Mouse (Mus musculus): Measurements from ENCODE around the gene Pidd1.
A peak's percentile ranks its signal among the peaks of the same experiment; 100 is the strongest.
"Not testable (repeated sequence)": the region's sequence is repeated elsewhere in the genome, so short reads cannot be mapped to it uniquely, and the experiment has no call there.

Gene Pidd1

DNA sequence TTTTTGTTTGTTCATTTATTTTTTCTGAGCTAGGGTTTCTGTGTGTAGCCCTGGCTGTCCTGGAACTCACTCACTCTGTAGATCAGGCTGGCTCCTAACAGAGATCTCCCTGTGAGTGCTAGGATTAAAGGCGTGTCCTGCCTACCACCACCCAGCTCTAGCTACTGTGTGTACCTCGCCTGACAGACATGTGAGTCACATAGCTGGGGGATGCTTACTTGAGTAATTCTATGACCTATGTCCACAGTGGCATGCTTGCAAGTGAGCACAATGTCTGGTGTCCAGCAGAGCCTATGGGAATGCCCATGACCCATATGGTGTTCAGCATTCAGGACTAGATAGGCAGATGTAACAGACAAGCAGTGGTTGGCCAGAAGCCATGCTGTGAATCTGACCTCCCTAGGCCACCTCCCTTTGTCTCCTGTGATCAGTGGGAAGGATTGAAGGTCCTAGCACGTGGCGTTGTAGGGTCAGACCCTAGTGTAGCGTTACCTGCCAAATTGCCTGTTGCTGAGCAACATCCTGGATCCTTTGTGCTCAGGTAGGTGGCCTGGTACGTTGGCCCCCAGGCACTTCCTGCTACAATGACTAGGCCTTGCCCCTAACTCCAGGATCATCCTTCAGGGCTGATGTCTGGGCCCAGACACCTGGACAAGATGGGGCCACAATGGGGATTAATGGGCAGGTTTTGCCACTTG, 27.5 kb downstream of the Pidd1 start:
- peak in 1 of 2 experiments; percentile 11 for DNase-seq (ENCODE audit: low spot score in 2 of 2)

DNA sequence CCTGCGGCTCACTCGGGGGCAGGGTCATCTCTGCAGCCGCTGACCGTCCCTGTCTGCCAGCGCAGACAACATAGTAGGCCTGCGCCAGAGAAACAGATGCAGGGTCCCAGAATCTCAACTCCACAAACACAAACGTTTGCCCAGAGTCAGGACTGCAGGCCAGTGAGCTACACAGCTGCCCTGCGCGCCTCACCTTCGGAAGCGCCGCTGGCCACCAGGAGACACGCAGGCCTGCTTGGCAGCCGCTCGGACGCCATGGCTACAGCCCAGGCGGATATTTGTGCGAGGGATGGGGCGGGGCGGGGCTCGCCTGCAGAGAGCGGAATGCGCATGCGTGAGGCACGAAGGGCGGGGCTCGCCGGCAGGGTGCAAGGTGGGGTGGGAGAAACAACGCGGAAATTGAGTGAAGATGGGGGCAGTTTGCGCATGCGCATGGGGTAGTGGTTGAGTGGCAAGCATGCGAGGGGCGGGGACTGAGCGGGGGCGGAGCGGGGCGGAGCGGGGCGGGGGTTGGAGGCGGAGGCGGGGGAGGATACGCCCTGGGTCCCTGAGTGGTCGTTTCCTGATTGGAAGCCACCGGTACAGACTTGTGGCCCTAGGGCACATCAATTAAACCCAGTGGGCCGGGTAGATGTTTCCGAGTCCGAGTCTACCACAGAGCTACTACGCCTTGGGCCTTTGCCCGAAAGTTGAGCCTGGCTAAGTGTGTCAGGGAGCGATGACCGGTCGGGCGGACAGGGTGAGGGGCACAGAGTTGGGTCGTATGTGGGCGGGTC, 29.8 kb downstream of the Pidd1 start, which contains the start of gene Gatd1:
Gene Gatd1, minus strand, starts transcription at position 328 of the 776 bp plus-strand sequence.
- peak; percentile 100 for DNase-seq (ENCODE audit: low spot score in 2 of 2)

DNA sequence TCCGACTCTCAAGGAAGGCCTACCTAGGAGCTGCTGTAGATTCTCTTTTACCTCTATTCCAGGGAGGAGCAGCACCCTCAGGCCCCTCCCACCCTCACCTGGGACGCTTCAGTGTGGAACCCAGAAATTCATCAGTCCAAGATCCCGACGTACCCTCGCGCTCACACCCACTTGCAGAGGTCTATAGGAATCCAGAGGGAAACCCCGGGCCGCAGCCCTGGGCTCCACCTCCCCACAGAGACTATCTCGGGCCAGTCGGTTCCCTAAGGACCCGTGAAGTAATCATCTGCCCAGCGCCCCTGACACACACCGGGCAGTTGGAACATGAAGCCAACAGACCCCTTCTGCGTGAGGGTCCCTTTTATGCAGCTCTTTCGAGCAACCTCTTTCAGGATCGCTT, 30.5 kb downstream of the Pidd1 start:
- DNase-seq (ENCODE audit: low spot score in 2 of 2): peak in 1 of 2 experiments; percentile 67

DNA sequence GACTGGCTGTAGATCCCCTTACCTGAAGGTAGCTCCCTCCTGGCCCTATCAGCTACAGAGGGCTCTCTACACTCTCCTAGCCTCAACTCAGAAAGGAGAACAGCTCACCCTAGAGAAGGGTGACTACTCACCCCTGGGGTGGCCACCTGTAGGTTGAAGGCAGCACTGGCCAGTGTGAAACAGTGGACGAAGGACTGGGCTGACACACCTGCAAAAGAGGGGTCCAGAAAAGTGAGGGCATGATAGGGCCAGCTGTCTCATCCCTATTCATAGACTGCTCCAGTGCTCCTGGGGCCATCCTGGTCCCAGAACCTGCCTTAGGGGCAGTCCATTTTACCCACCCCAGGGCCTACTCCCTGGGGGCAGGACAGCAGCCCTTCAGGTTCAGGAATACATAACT, 32.2 kb downstream of the Pidd1 start:
- DNase-seq (ENCODE audit: low spot score in 2 of 2): no peak

DNA sequence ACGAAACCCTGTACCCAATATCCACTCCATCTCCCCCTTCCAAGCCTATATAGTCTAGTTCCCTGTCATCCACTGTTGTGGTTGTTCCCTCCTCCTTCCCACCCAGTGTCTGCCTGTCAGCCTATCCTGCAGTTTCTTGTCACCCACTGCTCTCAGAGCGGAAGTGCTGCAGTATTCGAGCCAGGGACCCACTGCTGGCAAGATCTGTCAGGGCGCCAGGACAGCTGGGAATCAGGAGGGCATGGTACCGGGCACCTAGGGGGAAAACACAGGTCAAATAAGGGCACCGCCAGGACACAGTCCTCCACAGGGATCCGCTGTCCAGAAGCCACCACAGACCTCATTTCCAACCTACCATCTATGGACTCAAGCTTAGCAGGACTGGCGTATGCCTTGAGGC, 33.2 kb downstream of the Pidd1 start:
- peak in 1 of 2 experiments; percentile 63 for DNase-seq (ENCODE audit: low spot score in 2 of 2)

DNA sequence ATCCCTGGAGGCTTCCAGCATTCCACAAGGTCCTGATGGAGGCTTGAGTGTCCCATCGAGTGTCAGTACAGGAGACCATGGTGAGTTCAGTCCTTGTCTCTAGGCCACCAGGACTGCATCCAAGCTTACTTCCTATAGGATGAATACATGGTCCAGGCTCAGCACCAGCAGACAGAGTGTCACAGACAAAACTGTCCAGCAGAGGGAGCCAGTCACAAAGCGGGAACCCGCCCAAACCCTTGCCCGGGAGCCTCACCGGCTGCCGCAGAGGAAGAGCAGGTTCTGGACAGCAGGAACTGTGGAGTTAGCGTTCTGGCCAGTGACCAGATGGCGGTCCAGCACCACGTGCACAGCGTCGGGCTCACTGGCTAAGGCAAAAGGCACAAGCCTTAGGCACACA, 35.0 kb downstream of the Pidd1 start:
- peak; percentile 86 to 95 for DNase-seq (ENCODE audit: low spot score in 2 of 2)

DNA sequence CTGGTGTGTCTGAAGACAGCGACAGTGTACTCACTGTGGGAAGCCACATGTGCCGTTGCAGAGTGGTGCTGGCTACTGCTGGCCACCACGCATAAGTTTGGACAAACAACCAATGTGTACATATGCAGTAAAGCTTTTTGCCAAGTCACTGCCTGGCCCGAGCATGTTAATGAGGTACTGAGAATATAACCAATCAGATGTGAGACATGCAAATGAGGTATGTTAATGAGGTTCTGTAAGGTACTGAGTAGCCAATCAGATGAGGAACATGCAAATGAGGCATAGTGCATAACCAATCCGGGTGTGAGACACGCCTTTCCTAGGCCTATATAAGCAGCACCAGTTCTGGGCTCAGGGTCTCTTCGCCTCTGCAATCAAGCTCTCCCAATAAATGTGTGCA, 36.2 kb downstream of the Pidd1 start:
- not testable (repeated sequence) for DNase-seq (ENCODE audit: low spot score in 2 of 2)

DNA sequence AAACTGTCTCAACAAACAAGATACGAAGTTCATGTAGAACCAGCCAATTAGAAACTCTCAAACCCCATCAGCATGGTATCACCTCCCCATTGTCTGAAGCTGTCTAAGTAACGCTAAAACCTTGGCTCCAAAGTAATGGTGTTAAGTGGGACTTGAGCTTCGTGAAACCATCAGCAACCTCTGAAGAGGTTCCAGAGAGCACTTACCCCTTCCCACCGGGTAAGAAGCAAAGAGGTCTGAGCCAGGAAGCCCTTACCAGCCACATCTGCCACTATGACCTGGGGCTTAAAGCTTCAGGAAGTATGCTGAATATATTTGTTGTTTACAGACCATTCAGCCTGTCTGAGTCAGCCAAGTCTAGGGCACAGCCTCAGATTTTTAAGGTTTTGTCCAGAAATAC, 38.4 kb downstream of the Pidd1 start:
- DNase-seq (ENCODE audit: low spot score in 2 of 2): no peak

DNA sequence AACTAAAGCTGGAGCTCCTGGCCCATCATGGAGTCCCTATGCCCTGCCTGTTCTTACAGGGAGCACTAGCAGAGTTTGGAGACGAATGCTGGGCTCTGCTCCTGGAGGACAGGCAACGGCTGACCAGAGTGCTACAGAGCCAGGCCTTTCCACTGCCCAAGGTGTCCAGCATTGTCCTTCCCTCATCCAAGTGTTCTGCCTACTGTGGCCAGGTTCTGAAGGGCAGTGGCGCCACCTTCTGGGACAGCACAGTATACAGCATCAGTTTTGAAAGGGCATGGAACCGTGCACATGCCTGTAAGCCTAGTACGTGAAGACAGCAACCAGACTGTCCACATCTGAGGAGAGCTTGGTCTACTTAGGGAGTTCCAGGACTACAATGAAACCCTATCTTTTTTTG, 40.5 kb downstream of the Pidd1 start:
- peak; percentile 65 to 83 for DNase-seq (ENCODE audit: low spot score in 2 of 2)

DNA sequence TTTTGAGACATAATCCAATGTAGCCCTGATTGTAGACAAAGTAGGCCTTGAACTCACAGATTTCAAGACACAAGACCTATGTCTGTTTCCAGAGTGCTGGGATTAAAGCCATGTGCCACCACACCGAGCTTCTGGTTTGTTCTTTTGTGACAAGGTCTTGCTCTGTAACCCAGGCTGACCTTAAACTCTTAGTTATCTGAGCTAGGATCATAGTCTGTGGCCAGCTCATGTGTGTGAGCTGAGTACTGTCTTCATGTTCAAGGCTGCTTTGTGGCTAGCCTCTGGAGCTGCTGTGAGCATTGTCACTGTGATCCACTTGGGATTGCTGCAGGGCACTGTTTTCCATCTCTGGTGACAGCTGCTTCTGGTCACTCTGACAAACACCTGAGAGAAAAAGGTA, 48.5 kb downstream of the Pidd1 start:
- DNase-seq (ENCODE audit: low spot score in 2 of 2): no peak

DNA sequence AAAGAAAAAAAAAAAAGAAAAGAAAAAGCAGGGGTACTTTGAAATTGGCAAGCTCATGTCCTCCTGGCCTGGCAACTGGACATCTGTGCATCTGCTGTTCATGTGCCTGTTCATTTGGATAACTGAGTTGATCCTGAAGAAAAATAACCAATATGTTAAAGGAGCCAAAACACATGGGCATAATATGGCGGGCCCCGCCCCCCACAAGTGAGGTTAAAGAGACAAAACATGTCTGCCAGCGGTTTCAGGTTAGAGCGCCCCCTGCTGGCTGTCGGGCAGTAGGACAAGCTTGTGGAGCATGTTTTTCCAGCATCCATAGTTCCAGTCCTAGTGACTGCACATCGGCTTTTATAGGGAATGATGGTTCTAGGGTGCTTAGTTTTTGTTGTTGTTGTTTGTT, 49.1 kb downstream of the Pidd1 start:
- peak; percentile 84 to 96 for DNase-seq (ENCODE audit: low spot score in 2 of 2)

DNA sequence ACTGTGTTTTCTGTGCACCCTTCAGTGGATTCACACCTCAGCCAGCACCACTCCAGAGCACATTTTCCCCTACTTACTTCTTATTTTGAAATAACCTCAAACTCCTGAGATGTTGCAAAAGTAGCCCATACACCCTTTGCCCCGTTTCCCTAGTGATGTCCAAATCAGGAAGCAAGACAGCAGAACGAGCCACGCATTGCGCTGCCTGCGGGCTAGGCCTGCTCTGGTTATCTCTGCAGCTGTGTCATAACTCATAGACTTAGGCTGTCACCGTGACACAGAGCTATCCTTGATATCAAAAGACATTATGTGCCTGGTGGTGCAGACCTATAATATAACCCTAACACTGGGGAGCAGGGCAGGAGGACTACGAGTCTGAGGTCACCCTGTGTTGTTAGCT, 49.7 kb downstream of the Pidd1 start:
- DNase-seq (ENCODE audit: low spot score in 2 of 2): peak; percentile 46 to 70

DNA sequence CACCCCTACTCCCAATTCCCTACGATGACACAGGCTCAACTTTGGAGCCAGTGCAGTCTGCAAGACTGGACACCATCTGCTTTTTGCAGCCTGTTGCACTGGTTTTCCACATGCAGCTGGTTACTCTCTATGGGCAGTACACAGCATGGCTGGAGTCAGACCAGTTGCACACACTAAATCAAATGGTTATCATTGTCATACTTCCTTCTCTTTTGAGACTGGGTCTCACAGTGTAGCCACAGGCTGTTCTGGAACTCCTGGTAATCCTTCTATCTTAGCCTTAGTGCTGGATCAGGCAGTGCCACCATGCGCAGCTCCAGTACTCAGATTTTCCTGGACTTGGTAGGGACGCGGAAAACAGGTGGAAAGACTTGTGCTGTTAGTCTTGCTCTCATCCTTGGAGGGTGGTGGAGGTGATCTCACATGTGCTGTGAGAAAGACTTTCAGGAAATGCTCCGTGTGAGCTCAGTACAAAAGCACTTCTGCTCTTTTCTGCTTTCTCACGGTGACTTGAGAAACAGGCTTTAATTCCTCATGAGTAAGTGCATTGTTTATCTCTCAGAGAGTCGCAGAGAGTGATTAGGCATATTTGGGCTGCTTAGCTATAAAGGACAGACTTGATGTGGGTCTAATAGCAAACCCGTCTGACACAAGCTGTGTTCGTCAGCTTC, 51.1 kb downstream of the Pidd1 start:
- peak in 1 of 2 experiments; percentile 64 for DNase-seq (ENCODE audit: low spot score in 2 of 2)

DNA sequence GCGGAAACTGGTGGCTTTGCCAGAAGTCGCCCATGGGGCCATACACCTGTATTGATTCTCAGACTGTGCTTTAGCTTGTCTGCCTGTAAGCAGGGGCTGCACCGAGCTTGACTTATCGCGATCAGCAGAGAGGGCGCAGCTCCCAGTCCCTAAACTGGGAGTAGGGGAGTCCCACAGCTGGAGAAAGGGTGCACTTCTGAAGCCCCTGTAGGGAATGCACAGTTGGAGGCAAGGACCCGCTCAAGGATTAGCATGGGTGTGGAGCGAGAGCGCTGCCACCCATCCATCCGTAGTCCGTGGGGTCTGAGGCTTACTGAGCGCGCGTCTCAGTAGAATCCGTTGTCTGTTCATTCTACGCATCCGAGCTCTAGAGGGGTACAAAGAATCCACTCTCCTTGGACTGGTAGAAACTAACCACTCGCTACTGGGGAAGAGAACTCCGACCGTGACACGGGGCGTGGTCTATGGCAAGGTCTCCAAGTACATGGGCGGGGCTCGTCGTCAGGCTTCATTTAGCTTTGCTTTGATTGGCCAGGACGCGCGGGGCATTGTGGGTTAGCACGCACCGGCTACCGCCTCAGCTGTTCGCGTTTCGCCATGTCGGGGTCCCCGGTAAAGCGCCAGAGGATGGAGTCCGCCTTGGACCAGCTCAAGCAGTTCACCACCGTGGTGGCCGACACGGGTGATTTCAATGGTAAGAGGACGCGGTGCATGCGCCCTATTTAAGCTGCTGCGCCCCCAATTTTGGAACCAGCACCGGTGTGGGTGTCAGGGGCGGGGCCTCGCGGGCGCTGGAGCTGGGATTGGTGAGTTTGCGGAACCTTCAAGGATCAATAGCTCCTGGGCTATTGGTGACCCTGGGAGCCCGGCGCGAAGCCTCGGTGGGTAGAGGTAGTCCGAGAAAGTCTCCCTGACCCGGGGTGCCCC, 51.9 kb downstream of the Pidd1 start, which contains the start of gene Taldo1:
Gene Taldo1, plus strand, starts transcription at position 575 of the 927 bp plus-strand sequence.
- DNase-seq (ENCODE audit: low spot score in 2 of 2): peak; percentile 98

DNA sequence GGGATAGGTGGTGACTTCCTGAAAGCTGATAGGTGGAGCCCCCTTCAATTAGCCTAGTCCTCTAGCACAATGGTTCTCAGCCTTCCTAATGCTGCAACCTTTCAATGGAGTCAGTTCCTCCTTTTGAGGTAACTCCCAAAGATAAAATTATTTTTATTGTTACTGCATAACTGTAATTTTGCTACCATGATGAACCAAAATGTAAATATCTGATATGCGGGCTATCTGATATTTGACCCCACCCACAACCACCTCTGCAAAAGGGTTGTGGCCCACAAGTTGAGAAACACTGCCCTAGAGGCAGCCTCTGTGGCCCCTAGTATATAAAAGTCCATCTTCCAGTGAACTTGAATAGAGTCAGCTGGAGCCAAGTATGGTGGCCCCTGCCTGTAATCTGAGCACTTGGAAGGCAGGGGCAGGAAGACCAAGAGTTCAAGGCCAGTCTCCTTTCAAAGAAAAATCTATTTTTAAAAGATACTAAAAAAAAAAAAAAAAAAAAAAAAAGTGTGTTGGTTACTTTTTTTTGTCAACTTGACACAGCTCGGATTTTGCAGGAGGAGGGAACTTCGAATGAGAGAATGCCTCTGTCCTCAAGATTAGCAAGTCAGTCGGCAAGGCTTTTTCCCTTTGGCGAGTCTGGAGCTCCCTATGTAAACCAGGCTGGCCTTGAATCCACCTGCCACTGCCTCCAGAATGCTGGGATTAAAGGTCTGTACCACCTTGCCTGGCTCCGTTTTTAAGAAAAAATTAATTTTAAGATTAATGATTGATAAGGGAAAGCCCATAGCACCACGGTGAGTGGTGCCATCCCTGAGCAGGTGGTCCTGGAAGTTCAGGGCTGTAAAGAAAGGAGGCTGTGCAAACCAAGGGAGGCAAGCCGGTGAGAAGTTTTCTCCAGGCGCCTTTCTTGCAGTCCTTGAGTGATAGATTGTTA, 53.2 kb downstream of the Pidd1 start:
- DNase-seq (ENCODE audit: low spot score in 2 of 2): no peak

DNA sequence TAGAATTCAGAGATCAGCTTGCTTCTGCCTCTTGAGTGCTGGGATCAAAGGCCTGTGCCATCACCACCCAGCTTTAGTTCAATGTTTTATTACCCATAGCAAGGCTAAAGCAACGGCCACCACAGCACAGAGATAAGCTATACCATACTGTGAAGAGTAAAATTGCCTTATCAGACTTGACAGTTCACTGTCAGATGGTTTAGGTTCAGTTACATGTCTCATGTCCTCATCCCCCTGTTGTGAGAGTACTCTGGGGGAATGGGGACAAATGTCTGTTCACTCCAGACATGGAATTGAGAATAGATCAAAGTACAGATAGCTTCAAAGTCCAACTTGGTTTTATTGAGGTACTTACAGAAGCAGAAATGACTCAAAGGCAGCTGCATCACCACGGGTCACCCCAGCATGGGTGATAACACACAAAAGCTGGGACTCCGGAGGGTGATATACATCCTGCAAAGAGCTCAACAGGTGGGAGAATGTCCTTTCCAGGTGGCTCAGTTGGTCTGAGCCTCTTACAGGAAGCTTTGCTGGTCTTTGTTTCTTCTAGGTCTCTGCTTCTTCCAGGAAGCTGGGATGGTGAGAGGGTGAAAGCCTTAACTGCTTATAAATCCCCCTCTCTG, 55.2 kb downstream of the Pidd1 start:
- no peak for DNase-seq (ENCODE audit: low spot score in 2 of 2)

Data from spleen, postnatal 4 days (tissue).